Comparison of ENCODE assay signal across 15 mouse cellular contexts in the genomic region with DNA sequence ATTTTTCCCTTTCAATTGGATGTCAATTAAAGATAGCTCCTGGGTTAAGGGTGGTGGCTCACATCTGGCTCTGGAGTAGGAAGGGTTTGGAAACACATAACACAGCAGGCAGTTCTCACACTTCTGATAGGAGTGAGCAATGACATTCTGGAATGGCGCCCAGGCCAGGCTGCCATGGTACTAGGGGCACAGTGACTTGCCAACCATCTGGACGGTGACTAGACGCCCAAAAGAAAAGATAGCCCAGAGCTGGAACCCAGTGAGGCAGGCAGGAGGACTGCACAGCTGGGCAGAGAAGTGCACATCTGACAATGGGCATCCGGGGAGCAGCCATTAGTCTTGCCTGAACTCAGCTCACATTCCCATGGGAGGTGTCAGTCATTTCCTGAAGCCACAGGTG.
DNase-seq lines count a peak whose midpoint lies in the region; ATAC-seq lines count a peak whose summit lies in the region.
"Had no signal": no experiment of that assay in that cellular context is flagged by ENCODE, and none has a peak within 500 bp of the region (broad histone marks: within the 10 kb centered on the region; RNA-seq: fewer than 3 reads in every experiment).

No protein-coding gene starts in this region.

- H3K4me1 ChIP-seq in neural tube, embryonic 13.5 days (replicated peaks): peaks cover 14% of the 10 kb centered on the region
- H3K4me1 ChIP-seq in neural tube, embryonic 15.5 days: peaks cover 8% of the 10 kb centered on the region; the same call in 1 of the 2 replicates
- H3K4me1 ChIP-seq: heart, embryonic 15.5 days; liver, embryonic 15.5 days had no signal

- DNase-seq in heart, adult 11 months: peak; percentile 95
- DNase-seq in heart, postnatal 25 days (ENCODE audit: low spot score): no peak
- peak; percentile 27 to 43 for DNase-seq in heart, adult 9 months (ENCODE audit: low spot score in 2 of 2)
- DNase-seq in frontal cortex, postnatal 36 days (ENCODE audit: low spot score in 2 of 2): no peak
- DNase-seq in yolk sac, embryonic 10.5 days (ENCODE audit: low spot score): no peak
- DNase-seq: lung, postnatal 4 days; thymus, adult 2 months had no signal

- no peak overlapping the region for H3K27ac ChIP-seq in neural tube, embryonic 13.5 days (replicated peaks)
- H3K27ac ChIP-seq in neural tube, embryonic 15.5 days (replicated peaks): no peak overlapping the region
- H3K27ac ChIP-seq: embryonic facial prominence, embryonic 12.5 days; forebrain, embryonic 12.5 days; heart, embryonic 15.5 days; left cerebral cortex, adult 2 months; liver, embryonic 15.5 days had no signal

- 51% methylated on average over 4 of the region's 4 CpGs for WGBS in neural tube, embryonic 13.5 days
- 55% methylated on average over 4 of the region's 4 CpGs for WGBS in neural tube, embryonic 15.5 days

- H3K36me3 ChIP-seq in neural tube, embryonic 13.5 days: no peaks in the 10 kb centered on the region
- H3K36me3 ChIP-seq in neural tube, embryonic 15.5 days: no peaks in the 10 kb centered on the region
- H3K36me3 ChIP-seq: embryonic facial prominence, embryonic 12.5 days; forebrain, embryonic 12.5 days; heart, embryonic 15.5 days; liver, embryonic 15.5 days had no signal

- H3K4me3 ChIP-seq in neural tube, embryonic 13.5 days: no peak overlapping the region
- no peak overlapping the region for H3K4me3 ChIP-seq in neural tube, embryonic 15.5 days (replicated peaks)
- H3K4me3 ChIP-seq: embryonic facial prominence, embryonic 12.5 days; forebrain, embryonic 12.5 days; heart, embryonic 15.5 days; left cerebral cortex, adult 2 months; liver, embryonic 15.5 days had no signal

- H3K9me3 ChIP-seq in neural tube, embryonic 13.5 days: no peaks in the 10 kb centered on the region
- H3K9me3 ChIP-seq in neural tube, embryonic 15.5 days (replicated peaks): no peaks in the 10 kb centered on the region
- H3K9me3 ChIP-seq: embryonic facial prominence, embryonic 12.5 days; forebrain, embryonic 12.5 days; heart, embryonic 15.5 days; liver, embryonic 15.5 days had no signal

- H3K27me3 ChIP-seq in neural tube, embryonic 13.5 days: no peaks in the 10 kb centered on the region
- H3K27me3 ChIP-seq in neural tube, embryonic 15.5 days (replicated peaks): no peaks in the 10 kb centered on the region
- H3K27me3 ChIP-seq: embryonic facial prominence, embryonic 12.5 days; forebrain, embryonic 12.5 days; heart, embryonic 15.5 days; liver, embryonic 15.5 days had no signal

- intact Hi-C loops in heart, postnatal 25 days (cut with DNase I): no loop called here

- no peak overlapping the region for H3K4me2 ChIP-seq in neural tube, embryonic 13.5 days
- no peak overlapping the region for H3K4me2 ChIP-seq in neural tube, embryonic 15.5 days
- H3K4me2 ChIP-seq: embryonic facial prominence, embryonic 12.5 days; forebrain, embryonic 12.5 days; heart, embryonic 15.5 days; liver, embryonic 15.5 days had no signal

- peak; percentile 61 for ATAC-seq in neural tube, embryonic 13.5 days (ENCODE audit: low read depth)
- no peak for ATAC-seq in neural tube, embryonic 15.5 days (ENCODE audit: low FRiP score)
- ATAC-seq: midbrain, embryonic 16.5 days had no signal

- H3K9ac ChIP-seq in neural tube, embryonic 13.5 days: no peak overlapping the region
- H3K9ac ChIP-seq in neural tube, embryonic 15.5 days (replicated peaks): no peak overlapping the region
- H3K9ac ChIP-seq: embryonic facial prominence, embryonic 12.5 days; forebrain, embryonic 12.5 days; heart, embryonic 15.5 days; liver, embryonic 15.5 days had no signal

Comparison
In these comparisons a context has a peak if more than half of its experiments do, and no peak if none do; other contexts are left out.
1. DNase-seq: peak in heart, adult 11 months (single experiment) and heart, adult 9 months (2 of 2); none in heart, postnatal 25 days (single experiment), frontal cortex, postnatal 36 days (0 of 2) and yolk sac, embryonic 10.5 days (single experiment).